Mouse (Mus musculus): ENCODE results near the gene Snapc2.
"Not testable (repeated sequence)": the region's sequence is repeated elsewhere in the genome, so short reads cannot be mapped to it uniquely, and the experiment has no call there.

Gene Snapc2

GRCm38 (mm10) chr8:4237814-4238433 lies 15.0 kb upstream of the Snapc2 start:
- no peak for DNase-seq (ENCODE audit: low spot score in 2 of 2)

- DNase-seq (ENCODE audit: low spot score in 2 of 2) = peak; percentile 96 to 100
Measured at GRCm38 (mm10) chr8:4238434-4239192, 14.3 kb upstream of the Snapc2 start, which contains the start of the genes Map2k7 and Gm49320. Gene Map2k7 (plus strand): TSS chr8:4238740. Gene Gm49320 (plus strand): TSS chr8:4238865.

- no peak for DNase-seq (ENCODE audit: low spot score in 2 of 2)
Measured at GRCm38 (mm10) chr8:4239193-4239890, 13.5 kb upstream of the Snapc2 start.

- DNase-seq (ENCODE audit: low spot score in 2 of 2) = no peak
Measured at GRCm38 (mm10) chr8:4245061-4245460, 7.8 kb upstream of the Snapc2 start.

GRCm38 (mm10) chr8:4245737-4246136 lies 7.1 kb upstream of the Snapc2 start:
- no peak for DNase-seq (ENCODE audit: low spot score in 2 of 2)

- DNase-seq (ENCODE audit: low spot score in 2 of 2) = no peak
Measured at GRCm38 (mm10) chr8:4247241-4247640, 5.6 kb upstream of the Snapc2 start.

- no peak for DNase-seq (ENCODE audit: low spot score in 2 of 2)
Measured at GRCm38 (mm10) chr8:4247951-4248540, 4.8 kb upstream of the Snapc2 start, which contains the start of gene Tgfbr3l. Gene Tgfbr3l (plus strand): TSS chr8:4248214.

GRCm38 (mm10) chr8:4249213-4249612 lies 3.7 kb upstream of the Snapc2 start:
- DNase-seq (ENCODE audit: low spot score in 2 of 2) = no peak

- DNase-seq (ENCODE audit: low spot score in 2 of 2) = peak; percentile 56 to 79
Measured at GRCm38 (mm10) chr8:4250306-4250970, 2.4 kb upstream of the Snapc2 start.

- DNase-seq (ENCODE audit: low spot score in 2 of 2) = no peak
Measured at GRCm38 (mm10) chr8:4252116-4252760, 642 bp upstream of the Snapc2 start.

- no peak for DNase-seq (ENCODE audit: low spot score in 2 of 2)
Measured at GRCm38 (mm10) chr8:4254001-4254400, 1.1 kb downstream of the Snapc2 start.

GRCm38 (mm10) chr8:4255471-4255870 lies 2.6 kb downstream of the Snapc2 start:
- DNase-seq (ENCODE audit: low spot score in 2 of 2) = not testable (repeated sequence)

- no peak for DNase-seq (ENCODE audit: low spot score in 2 of 2)
Measured at GRCm38 (mm10) chr8:4256911-4257310, 4.0 kb downstream of the Snapc2 start.

- no peak for DNase-seq (ENCODE audit: low spot score in 2 of 2)
Measured at GRCm38 (mm10) chr8:4257350-4257749, 4.5 kb downstream of the Snapc2 start.

GRCm38 (mm10) chr8:4258233-4258632 lies 5.4 kb downstream of the Snapc2 start:
- DNase-seq (ENCODE audit: low spot score in 2 of 2) = peak in 1 of 2 experiments; percentile 61

- no peak for DNase-seq (ENCODE audit: low spot score in 2 of 2)
Measured at GRCm38 (mm10) chr8:4258678-4259077, 5.8 kb downstream of the Snapc2 start.

- DNase-seq (ENCODE audit: low spot score in 2 of 2) = peak; percentile 92 to 96
Measured at GRCm38 (mm10) chr8:4259125-4259804, 6.4 kb downstream of the Snapc2 start, which contains the start of gene Ctxn1. Gene Ctxn1 (minus strand): TSS chr8:4259274.

- DNase-seq (ENCODE audit: low spot score in 2 of 2) = no peak
Measured at GRCm38 (mm10) chr8:4259805-4260170, 6.9 kb downstream of the Snapc2 start.

GRCm38 (mm10) chr8:4263105-4263791 lies 10.4 kb downstream of the Snapc2 start:
- no peak for DNase-seq (ENCODE audit: low spot score in 2 of 2)
